Mouse (Mus musculus): Measurements from ENCODE around the gene 4933402J07Rik.
A peak's percentile ranks its signal among the peaks of the same experiment; 100 is the strongest.

Gene 4933402J07Rik

DNA sequence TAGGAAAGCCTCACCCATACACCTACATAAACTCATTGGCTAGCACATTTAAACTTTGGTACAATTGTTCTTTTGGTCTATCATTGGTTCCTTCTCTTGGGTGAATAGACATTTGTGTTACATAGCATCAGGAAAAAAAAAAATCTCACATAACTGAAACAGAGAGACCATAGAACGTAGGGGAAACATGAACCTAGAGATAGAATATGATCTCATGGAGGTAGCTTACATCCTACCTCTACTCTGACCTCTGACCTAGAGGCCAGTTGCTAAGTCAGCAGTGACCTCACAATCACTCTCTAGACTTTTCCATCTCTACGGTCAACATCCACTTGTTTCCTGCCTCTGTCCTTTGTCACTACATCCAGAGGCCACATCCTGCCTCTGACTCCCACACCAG, at the start of gene 4933402J07Rik:
TSS of gene 4933402J07Rik (plus strand) at position 301 of the 400 bp plus-strand sequence.
- DNase-seq (ENCODE audit: low spot score in 2 of 2): no peak

DNA sequence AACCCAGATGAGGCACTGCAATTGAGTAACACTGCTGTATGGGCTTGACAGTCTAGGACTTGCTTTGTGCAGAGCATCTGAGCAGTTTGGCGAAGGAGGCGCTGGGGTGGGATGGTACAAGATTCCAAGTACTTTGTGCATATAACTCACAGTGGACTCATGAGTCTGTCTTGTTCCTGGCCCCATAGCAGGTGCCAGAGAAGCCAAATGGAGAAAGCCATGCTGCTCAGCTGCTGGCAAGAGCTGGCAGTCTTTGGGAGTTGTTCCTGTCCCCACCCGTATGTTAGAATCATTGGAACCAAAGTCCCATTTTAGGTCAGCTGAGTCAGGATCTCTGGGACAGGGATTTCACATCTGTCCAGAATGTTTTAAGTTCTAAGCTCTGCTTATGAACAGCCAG, 46.5 kb upstream of the 4933402J07Rik start:
- no peak for DNase-seq (ENCODE audit: low spot score in 2 of 2)

DNA sequence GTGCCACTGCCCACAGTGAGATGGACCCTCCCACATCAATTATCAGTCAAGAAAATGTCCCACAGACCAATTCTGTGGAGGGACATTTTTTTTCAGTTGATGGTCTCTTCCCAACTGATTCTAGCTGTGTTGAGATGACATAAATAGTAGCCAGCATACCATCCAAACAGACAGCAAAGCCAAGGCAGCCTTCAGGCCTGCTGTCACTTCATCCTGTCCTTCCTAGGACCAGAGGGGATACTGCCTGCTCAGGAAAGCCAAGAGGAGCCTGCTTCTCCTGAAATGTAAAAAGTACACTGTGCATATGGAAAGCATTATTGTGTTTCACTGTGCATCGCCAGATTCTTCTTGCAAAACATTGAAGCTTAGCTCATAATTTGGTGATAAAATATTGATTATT, 38.6 kb upstream of the 4933402J07Rik start:
- no peak for DNase-seq (ENCODE audit: low spot score in 2 of 2)

DNA sequence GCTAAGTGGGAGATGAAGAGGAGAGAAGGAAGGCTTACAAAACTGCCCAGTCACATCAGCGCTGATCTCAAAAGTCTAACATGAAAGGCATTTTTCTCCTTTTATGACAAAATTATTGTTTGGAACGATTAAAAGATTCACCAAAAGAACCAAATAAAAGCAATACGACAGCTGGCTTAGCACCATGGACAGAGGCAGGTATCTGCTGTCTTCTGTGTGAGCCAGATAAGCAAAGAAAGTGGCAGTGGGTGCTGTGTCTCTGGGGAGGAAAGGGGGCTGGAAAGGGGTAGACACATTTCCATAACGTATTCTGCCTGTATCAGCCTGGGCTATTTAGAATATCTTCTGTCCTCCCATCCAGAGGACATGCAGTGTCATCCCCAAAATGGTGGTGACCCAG, 32.5 kb upstream of the 4933402J07Rik start:
- no peak for DNase-seq (ENCODE audit: low spot score in 2 of 2)

DNA sequence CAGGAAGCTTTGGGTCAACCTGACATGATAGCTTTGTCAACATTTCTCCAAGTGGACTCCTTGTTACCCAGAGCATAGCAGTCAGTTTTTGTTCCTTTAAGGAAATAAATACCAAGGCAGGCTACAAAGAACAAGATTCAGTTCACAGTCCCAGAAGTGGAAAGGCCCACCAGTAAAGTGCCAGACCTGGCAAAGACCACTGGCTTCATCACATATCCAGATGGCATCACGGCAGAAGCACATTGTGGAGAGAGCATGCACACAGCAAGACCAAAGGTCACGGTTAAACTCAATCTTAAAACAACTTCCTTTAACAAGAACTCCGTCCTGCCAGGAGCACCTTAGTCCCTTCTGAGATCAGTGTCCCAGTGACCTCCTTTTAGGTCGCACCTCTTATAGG, 30.2 kb upstream of the 4933402J07Rik start:
- no peak for DNase-seq (ENCODE audit: low spot score in 2 of 2)

DNA sequence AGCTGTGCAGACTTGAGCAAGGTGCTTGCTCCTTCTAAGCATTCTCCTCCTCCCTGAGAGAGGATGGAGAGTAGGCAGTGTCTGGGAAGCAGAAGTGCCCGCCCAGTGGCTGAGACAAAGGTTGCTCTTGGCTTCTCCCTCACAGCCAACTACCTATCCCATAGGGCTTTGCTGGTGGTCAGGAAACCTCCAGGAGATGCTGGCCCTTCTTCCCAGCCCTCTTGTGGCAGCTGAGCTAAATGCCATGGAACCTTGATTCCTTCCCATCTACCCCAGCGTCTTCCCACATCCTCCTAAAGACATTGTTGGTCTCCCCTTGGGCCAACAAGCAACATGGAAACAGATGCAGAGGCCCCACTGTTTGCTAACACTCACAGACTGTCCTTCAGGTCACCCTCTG, 28.8 kb upstream of the 4933402J07Rik start:
- DNase-seq (ENCODE audit: low spot score in 2 of 2): no peak

DNA sequence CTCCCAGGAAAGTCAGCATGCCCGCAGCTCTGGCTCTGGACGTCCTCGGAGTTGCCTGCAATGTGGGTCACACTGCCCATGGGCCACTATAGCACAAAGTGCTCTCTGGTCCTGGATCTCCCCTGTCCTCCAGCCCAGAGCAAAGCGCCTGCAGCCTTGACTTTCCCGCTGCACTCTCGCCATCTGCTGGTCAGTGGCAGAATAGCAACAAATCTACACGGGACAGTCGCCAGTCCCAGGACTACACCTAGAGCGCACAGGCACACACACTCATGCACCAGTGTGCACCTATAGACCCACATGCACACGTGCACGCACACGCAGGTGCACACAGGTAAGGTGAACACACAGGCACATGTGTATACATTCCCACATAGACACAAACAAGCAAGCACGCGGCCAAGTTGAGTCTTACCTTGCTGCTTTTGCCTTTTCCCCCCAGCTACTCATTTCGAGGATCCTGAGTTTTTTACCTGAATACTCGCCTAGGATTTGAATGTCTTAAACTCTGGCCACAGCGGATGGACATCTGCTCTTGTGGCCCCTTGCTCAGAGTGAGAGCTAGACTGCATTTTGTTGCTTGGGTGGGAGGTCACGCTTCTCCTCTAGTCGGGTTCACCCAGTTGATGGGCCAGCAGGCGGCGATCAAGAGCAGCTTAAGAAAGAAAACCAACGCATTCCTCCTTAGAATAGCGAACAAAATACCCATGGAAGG, 26.9 kb upstream of the 4933402J07Rik start:
- peak; percentile 18 to 67 for DNase-seq (ENCODE audit: low spot score in 2 of 2)

DNA sequence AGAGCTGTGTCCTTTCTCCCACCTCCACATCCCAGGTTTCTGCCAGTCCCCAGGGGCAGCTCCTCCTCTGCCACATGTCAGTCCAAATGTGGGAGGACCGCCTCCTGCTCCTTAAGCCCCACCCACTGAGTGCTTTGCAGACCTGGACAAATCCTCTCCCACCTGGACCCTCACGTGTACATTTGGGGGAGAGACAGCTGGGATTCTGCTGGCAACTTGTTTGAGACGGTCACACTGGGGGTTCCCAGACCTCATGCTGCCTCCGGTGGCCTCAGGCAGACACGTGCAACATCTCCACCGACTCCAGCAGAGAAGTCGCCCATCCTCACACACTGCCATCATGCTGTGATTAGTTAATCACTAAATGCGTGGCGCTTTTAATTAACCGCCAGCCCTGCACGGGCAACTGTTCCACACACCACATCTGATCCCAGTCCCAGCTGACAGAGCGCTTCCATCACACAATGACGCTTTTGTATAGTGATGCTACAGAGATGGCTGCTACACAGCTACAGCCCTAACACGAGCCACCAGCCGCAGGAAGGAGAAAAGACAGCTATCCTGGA, 23.7 kb upstream of the 4933402J07Rik start:
- no peak for DNase-seq (ENCODE audit: low spot score in 2 of 2)

DNA sequence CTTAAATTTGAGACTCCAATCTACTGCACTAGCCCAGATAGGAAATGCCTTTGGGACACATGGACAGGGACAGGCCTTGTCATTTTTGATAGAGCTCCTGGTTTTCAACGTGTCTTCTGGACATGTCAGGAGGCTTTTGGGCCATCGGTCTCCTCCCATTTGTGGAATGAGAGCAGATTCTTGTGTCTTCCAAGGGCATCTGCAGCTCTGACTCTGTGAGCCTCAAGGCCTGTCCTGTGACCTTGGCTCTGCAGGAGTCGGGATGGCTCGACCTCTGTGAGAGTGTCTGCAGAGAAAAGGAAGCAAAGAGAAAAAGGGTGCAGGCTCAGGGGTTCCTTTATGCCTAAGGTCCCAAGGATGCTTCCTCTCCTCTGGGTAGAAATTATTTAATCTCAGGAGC, 13.8 kb upstream of the 4933402J07Rik start:
- DNase-seq (ENCODE audit: low spot score in 2 of 2): no peak

DNA sequence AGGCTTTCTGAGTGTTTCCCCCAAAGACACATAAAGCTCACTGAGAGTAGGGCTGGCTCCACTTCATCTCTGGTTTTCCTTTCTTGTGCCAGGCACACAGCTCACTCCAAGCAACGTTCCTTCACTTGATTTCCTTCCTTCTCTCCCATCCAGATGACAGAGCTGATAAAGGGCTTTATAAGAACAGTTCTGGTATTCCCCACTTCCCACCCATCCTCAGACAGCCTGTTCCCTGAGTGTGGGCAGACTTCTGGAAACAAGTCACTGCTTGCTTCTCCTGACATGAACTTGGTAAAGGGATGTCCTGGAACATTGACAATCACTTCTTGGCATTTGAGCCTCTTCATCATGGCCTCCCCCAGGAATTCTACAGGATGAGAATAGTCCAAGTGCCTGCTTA, 10.9 kb upstream of the 4933402J07Rik start:
- DNase-seq (ENCODE audit: low spot score in 2 of 2): no peak

DNA sequence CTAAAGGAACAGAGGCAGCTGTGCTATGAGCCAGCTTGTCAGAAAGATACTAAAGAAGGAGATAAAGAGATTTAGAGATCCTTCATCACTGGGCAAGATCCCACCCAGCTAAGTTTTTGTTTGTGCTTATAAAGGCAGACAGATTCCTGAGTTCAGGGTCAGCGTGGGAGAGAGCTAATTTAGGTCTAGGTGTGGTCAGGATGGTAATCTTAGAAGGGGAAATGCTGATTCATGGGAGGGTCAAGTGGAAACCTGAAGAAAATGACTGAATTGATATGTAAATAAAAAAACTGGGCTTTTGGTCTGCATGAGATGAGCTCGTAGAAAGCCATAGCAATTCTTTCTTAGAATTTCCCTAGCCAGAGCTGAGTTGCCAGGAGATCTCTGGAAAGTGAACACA, 2.9 kb upstream of the 4933402J07Rik start:
- no peak for DNase-seq (ENCODE audit: low spot score in 2 of 2)

DNA sequence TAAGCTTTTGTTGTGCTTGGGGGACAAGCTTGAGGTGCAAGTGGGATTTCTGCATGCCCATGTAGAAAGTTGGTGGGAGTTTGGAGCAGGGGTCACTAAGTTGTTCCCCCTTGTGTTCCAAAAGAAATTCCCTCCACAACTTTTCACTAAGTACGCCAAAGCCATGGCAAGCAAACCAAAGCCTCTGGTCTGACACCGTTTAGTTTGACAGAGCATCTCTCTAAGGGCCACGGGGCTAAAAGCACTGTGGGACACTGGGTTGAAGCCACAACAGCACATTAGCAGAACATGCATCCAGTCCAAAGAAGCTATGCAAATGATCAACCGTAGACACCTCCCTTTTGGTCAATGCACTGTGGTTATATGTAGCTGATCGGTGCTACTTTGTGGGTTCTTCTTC, 5.5 kb downstream of the 4933402J07Rik start:
- DNase-seq (ENCODE audit: low spot score in 2 of 2): no peak

DNA sequence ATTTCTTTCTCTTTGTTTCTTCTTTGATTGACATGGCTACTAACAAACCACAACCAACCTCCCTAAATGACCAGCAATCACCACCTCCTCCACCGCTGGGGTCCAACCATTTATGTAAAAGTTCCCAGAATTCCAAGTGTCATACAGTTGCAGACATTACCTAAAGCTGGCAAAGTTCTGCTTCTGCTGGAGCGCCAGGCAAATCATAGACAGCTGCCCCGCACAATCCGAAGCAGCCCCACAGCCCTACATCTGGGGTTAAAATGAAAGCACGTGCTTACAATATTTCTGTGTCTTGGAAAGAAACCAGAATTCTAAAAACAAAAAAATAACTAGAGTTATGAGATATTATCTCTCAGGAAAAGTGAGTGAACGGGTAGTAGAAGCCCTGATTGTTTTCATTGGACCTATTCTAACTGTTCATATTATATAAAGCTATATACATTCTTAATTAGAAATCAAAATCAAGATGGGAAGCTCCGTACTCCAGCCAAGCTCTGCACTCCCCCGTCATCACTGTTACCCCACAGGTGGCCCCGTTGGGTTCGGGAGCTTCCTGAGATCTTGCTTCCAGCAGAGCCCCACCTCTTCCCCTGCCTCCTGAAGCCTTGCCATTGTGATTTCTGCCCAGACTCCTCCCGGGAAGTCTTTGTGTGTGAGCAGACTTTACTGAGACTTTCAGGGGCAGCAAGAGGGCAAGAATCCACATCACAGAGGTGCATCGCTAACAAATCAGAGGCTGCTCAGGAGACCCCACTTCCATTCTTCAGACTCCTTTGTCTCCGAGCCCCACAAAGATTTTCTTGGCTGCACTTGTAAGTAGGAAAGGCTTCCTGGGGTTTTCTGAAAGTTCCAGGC, 6.3 kb downstream of the 4933402J07Rik start:
- no peak for DNase-seq (ENCODE audit: low spot score in 2 of 2)

DNA sequence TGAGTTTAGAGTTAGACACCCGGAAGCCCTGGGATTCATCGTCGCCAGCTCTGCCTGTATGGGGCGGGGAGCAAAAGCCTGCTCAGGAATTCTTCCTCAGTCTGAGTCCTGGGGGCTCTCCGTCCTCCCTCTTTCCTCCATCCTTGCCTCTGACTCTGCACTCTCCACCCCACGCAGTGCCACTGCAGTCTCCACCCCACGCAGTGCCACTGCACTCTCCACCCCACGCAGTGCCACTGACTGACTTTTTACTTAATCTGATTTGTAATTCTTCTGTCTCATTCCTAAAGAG, 6.9 kb downstream of the 4933402J07Rik start:
- no peak for DNase-seq (ENCODE audit: low spot score in 2 of 2)

DNA sequence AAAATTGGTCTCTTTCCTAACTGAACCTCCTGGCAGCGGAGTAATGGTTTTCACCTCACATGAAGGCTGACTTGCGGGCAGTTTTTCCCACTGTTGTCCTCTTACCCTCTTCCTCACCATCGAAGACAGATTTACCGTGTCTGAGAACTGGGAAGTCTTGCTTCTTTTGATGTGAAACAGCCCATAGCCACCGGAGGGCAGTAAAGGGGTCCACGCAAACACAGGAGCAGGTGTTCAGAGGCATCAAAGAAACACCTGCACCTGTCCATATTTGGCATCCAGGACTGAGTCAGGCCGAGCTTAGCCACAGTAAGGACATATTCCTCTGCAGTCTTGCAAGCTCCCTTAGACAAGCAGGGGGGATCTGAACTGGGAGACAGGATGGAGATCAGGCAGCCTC, 7.2 kb downstream of the 4933402J07Rik start:
- no peak for DNase-seq (ENCODE audit: low spot score in 2 of 2)

DNA sequence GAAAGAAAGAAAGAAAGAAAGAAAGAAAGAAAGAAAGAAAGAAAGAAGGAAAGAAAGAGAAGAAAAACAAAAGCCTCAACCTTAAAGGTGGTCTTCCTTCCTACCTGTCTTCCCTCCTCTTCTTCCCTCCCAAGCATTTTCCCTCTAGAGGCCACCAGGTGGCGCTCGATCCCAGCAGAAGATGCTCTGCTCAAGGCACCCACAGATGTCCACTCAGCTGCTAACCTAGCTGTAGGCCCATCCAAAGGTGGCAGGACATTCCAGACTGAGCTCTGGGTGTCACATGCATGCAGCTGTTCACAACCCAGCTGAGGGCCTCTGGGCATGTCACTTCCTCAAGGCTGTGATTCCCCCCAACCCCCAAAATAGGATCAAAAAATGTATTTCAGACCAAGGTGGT, 30.6 kb downstream of the 4933402J07Rik start:
- peak in 1 of 2 experiments; percentile 23 for DNase-seq (ENCODE audit: low spot score in 2 of 2)

DNA sequence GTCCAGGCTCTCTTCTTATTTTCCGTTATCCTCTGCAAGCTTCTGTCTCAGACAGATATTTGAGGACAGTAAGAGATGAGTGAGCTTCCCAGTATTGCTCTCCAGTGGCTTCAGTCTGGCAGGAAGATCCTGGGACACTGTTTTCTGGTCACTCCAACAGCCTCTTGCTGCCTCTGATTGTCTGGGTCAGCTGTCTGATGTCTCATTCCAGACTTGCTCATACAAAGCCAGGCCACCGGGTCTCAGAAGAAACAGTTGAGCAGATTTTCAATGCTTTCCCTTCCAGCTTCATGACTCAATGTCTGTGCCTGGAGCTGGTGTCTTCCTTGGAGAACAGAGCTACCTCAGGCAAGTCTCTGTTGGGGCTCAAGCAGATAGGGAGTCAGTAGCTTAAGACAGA, 39.1 kb downstream of the 4933402J07Rik start:
- DNase-seq (ENCODE audit: low spot score in 2 of 2): no peak

DNA sequence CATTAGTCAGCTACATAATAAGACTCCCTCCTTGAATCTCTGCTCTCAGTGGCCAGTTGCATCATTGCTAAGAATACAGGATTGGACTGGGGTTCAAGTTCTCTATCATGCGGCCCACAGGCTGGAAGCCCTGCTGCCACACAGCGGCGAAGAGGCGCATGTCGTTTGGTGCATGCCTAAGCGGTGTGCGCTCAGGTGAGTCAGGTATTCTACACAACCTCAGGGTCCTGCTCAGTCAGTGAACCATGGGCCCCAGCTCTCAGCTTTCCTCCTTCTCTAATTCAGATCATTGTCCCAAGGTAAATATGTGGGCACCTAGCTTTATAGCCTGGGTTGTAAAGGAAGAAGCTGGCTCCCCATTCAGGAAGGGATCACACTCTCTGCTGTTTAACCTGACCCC, 45.5 kb downstream of the 4933402J07Rik start:
- DNase-seq (ENCODE audit: low spot score in 2 of 2): no peak

DNA sequence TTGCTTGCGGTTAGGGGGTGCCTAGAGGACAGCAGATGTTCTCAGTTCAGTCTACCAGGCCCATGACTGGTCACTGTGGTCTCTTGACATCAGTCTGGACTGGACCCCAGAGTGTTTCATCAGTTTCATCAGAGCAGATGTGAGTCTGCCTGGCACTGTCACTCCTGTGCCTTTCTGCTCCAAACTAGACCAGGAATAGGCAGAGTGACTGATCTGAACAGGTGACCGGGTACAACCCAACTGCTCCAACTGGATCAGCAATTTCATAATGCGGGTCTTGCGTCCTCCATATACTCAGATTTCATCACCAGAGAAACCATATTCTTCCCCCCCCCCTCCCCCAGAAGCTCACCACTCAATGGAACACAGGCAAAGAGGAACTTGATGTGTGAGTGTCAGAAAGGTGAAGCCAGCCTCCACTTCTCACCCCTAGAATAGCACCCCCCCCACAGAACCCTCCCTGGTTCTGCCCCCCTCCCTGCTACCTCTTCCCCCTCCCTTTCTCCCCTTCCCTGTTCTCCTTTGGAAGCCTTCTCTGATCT, 46.1 kb downstream of the 4933402J07Rik start:
- DNase-seq (ENCODE audit: low spot score in 2 of 2): no peak

DNA sequence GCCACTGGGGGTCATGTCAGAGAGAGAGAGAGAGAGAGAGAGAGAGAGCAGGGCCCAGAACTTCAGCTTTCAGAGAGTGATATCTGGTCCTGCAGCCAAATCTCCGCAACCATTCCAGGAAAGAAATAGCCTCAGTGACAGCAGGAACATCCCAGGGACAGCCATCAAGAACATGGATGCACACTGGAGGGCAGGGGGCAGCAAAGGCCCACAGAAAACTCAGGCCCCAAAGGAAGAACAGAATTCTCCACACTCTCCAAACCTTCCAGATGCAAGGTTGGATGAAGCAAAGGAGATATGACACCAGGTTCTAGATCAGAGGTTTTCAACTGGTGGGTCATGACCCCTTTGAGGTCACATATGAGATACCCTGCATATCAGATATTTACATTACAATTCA, 50.0 kb downstream of the 4933402J07Rik start:
- no peak for DNase-seq (ENCODE audit: low spot score in 2 of 2)

DNA sequence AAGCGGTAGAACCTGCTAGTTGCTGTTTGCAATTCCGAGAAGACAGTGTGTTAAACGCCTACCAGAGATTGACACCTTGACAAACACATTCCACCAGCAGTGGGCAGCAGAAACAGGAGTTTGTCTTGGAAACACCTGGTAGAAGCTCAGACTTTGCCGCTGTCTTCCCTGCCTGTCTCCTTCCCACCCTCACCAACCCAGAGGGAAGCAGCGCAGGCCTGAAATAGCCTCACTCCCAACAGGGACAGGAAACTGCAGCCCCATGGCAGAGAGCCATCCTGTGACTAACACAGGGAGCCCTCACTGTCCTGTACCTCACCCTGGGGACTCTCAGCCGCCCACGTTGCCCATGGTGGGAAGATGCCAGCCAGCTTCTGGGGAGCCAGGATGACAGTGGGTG, 55.5 kb downstream of the 4933402J07Rik start:
- no peak for DNase-seq (ENCODE audit: low spot score in 2 of 2)

DNA sequence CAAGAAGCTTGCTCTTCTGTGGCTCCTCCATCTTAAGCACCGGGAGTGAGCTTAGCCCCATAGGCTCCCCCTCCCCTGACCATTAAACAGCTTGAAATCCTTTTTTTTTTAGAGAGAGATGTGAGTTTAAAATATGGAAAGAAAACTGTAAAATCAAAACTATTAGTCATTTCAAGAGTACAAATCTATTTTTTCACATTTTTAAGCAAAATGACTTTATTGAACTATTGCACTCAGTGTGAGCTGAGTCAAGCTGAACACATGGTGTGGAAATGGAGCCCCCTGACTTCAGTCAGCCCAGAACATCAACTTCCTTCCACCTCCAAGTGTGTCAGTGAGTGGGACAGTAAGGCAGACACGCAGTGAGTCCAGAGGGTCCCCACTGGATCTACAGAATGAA, 55.9 kb downstream of the 4933402J07Rik start:
- DNase-seq (ENCODE audit: low spot score in 2 of 2): no peak

DNA sequence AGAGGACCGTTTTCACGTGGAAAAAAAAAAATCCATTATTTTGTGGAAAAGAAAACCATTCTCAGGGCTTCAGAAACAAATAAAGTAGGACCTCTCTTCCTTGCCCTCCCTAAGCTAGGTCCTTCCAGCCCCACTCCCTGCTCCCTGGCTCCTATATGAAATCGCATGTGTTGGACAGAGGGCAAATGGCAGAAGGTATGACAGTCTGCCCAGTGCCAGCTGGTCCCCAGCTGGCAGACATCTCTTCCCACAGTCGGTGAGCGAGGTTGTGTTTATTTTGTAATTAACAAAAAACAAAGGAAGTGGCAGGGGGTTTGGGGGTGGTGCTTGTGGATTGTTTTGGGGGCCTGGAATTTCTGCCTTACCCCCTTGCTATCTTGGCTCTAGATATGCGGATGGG, 56.6 kb downstream of the 4933402J07Rik start:
- no peak for DNase-seq (ENCODE audit: low spot score in 2 of 2)
